Mouse (Mus musculus) activated CD4-positive, CD25-positive, alpha-beta regulatory T cell, adult 9 weeks (primary cell): ENCODE results near the gene Cyb561a3. TPM values are rescaled to one million over a fixed set of nuclear protein-coding genes. Genes with fewer than 3 reads are reported as not detected.

Experiments
- polyA plus RNA-seq: library from polyadenylated mRNA; unstranded; fragments of 100-300 nt; shearing (Covaris generic); gene quantifications from one replicate; pipeline ENCODE4 v1.2.1, GENCODE M21; 2017

The Cyb561a3 gene
- 53.7 TPM for polyA plus RNA-seq

DNA sequence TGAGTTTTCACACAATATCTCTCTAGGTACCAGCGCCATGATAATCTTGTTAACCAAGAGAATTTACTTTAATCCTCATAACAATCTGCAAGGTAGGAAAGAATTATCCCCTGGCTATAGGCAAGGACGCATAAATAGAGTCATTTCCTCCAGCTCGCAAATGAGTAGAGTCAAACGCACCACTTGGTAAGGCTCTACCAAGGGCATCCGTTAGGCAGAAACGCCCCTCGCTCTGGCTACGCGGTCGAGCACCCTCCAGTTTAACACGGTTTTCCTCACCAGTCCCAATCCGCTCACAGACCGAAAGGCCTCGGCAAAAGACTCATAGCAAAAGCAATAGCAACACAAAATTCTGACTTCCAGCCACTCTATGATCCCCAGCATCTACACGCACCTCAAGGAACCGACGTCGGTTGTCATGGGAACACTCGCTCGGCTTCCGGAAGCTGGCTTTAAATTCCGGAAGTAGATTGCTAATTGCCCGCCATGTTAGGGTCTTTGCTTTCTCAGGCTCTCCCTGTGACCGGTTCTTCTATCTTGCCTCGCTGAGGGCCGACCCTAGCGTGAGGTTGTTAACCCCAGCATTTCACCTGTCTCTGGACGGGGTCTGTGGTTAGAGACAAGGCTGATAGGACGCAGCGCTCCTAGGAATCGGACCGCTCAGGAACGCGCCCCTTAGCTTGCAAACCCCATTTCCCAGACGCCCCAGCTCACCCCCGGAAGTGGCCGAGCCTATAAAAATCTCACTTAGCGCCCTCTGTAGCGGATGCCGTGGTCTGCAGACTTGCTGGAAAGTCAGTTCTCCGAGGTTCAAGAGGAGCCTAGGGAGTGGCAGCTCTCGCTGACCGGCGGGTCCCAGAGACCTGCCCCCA lies at the start of gene Cyb561a3, which contains the start of gene Tmem138:
Gene Cyb561a3 (plus strand): TSS at position 483 of the 872 bp plus-strand sequence.
Gene Tmem138 (minus strand): TSS at position 673 of the 872 bp plus-strand sequence.

DNA sequence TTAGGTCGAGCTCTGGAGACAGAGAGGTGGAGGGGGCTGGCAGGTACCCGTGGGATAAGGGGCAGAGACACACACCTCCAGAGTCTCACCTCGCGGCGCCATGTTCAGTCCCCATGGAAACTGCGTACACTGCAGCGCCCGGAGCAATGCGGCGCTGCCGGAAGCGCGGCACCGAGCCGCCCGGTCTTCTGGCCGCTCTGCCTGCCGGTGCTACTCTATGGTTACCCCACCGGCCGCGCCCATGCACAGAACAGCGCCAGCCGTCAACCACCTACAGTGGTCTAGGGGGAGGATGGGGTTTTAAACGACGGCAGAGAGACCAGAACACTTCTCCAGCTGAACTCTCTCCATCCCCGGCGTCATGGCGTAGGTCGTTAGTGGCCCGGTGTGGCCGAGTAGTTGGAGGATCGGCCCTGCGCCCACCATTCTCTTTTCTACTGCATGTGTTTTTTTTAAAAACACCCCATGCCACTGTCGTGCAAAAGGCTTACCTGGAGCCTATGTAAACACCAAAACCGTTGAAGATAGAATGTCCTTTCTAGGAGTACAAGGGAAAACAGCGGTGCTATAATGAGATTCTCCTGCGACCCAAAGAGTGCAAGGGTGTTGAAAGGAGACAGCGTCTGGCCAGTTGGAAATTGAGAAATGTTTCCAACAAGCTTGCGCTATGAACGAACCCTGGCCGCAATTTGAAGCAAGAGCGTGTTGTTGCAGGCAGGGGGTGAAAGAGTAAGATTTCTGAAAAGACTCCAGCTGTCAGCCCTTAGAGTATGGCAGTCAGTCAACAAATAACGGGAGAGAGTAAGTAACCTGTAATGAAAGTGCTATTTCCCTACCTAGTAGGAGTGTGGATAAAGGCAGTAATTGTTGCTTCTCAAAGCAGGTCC lies 21.1 kb upstream of the Cyb561a3 start, which contains the start of gene Tmem216:
Gene Tmem216 (minus strand): TSS at position 615 of the 887 bp plus-strand sequence.

DNA sequence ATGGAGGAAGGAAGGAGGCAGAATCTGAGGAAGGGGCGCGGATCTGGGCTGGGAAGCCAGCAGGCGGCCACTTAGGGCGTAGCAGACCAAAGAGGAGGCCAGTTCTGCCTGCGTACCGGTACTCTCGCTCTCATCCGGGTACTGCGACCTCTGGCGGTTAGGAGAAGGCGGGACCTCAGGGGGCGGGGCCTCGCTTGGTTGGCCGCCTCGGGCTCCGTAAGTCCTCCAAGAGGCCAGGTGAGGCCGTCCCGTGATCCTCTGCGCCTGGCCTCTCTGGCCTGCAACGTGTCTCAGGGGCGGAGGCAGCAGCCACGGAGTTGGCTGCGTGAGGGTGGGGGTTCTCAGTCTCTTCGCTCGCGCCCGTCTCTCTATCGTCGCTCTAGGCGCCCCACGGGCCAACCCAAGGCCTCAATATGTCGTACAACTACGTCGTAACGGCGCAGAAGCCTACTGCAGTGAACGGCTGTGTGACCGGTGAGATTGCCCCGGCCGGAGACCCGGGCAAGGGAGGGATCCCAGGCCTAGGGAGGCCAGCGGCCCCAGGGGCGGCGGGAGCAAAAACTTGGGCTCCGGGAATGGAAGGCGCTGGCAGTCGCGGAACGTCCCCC lies 28.4 kb downstream of the Cyb561a3 start, which contains the start of the genes Ddb1 and Tkfc:
Gene Ddb1 (plus strand): TSS at position 35 of the 608 bp plus-strand sequence.
Gene Tkfc (minus strand): TSS at position 362 of the 608 bp plus-strand sequence.

DNA sequence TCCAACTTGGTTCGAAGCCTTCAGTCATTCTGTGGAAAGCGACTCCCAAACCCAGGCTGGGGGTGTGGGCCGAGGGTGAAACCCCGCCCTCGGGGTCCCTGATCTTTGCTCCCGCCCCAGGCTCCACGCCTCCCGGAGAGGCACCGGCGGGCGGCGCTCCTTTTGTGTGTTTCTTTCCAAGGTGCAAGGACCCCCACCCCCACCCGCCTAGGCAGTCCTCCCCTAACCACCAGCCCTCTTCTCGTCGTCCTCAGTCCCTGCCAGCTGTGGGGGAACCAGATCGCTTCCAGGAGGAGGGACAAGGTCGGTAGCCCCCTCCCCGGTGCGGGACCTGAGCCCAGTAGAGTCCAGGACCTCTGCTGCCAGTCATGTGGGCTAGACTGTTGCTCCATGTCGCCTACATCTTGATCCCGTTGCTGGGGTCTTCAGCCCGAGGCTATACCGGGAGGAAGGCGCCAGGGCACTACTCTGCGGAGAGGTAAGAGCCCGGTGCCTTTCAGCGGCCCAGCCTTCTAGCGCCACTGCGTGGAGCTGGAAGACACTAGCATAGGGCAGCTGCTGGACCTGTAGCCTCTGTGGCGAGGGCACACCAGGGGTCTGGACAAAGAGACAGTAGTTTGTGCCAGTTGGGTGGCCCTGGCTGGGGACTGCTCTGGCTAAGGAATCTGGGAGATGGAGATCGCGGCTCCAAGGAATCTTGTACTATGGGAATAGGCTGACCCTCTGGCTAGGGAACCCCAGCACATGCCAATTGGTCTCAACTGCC lies 57.3 kb downstream of the Cyb561a3 start, which contains the start of gene Vwce:
Gene Vwce (plus strand): TSS at position 108 of the 766 bp plus-strand sequence.

Other genes with a start within 250 kb of the Cyb561a3 start
- not detected for gene Syt7, start 188.1 kb upstream of the Cyb561a3 start, polyA plus RNA-seq
- gene Lrrc10b, start 119.7 kb upstream of the Cyb561a3 start, polyA plus RNA-seq, result not detected
- gene Ppp1r32, start 94.2 kb upstream of the Cyb561a3 start, polyA plus RNA-seq, result 0.34 TPM
- gene Cpsf7, start 51.9 kb upstream of the Cyb561a3 start, polyA plus RNA-seq, result 34.1 TPM
- gene Sdhaf2, start 51.0 kb upstream of the Cyb561a3 start, polyA plus RNA-seq, result 102 TPM
- gene Tmem216, start 20.9 kb upstream of the Cyb561a3 start, polyA plus RNA-seq, result 11.6 TPM
- gene Tmem138, start 190 bp downstream of the Cyb561a3 start, polyA plus RNA-seq, result 20.5 TPM
- 199 TPM for gene Ddb1, start 28.2 kb downstream of the Cyb561a3 start, polyA plus RNA-seq
- gene Tkfc, start 28.5 kb downstream of the Cyb561a3 start, polyA plus RNA-seq, result 10.4 TPM
- gene Vwce, start 57.0 kb downstream of the Cyb561a3 start, polyA plus RNA-seq, result not detected
- gene Pga5, start 100.9 kb downstream of the Cyb561a3 start, polyA plus RNA-seq, result not detected
- gene Vps37c, start 111.6 kb downstream of the Cyb561a3 start, polyA plus RNA-seq, result 21.6 TPM
- 654 TPM for gene Cd5, start 161.8 kb downstream of the Cyb561a3 start, polyA plus RNA-seq